11 mouse cellular contexts compared by ENCODE assay signal in the genomic region with DNA sequence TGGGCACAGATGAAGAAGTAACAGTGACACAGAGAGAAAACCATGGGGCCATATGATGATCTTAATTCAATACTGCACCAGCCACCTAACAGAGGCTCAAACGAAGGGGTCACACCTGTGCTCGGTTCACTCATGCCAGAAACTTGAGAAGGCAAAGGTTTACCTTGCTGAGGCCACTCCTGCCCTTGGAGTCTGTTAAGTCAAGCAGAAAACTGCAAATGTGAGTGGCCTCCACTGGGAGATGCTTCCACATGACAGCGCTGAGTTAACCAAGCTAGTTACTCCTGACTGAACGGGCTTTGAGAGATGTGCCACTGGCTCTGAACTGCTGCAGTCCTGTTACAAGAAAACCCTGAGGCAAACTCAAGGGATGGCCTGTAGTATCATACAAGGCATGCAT.
"Had no signal": no experiment of that assay in that cellular context is flagged by ENCODE, and none has a peak within 500 bp of the region (broad histone marks: within the 10 kb centered on the region; RNA-seq: fewer than 3 reads in every experiment).

No protein-coding gene starts in this region.

- H3K4me3 ChIP-seq: left cerebral cortex, adult 2 months; limb, embryonic 12.5 days; midbrain, embryonic 12.5 days; neural tube, embryonic 13.5 days had no signal

- H3K9me3 ChIP-seq: limb, embryonic 12.5 days; midbrain, embryonic 12.5 days; neural tube, embryonic 13.5 days had no signal

- H3K27ac ChIP-seq: left cerebral cortex, adult 2 months; limb, embryonic 12.5 days; liver, embryonic 14.5 days; midbrain, embryonic 12.5 days; neural tube, embryonic 13.5 days had no signal

- H3K4me2 ChIP-seq: limb, embryonic 12.5 days; midbrain, embryonic 12.5 days; neural tube, embryonic 13.5 days had no signal

- H3K36me3 ChIP-seq: limb, embryonic 12.5 days; midbrain, embryonic 12.5 days; neural tube, embryonic 13.5 days had no signal

- DNase-seq: lung, adult 18-20 months; right cerebral cortex, adult 18-20 months; thymus, adult 2 months; thymus, postnatal 25 days had no signal

- H3K27me3 ChIP-seq: limb, embryonic 12.5 days; midbrain, embryonic 12.5 days; neural tube, embryonic 13.5 days had no signal

- H3K9ac ChIP-seq: limb, embryonic 12.5 days; liver, embryonic 14.5 days; midbrain, embryonic 12.5 days; neural tube, embryonic 13.5 days had no signal

- ATAC-seq: intestine, embryonic 16.5 days; midbrain, embryonic 16.5 days had no signal

- H3K4me1 ChIP-seq: limb, embryonic 12.5 days; midbrain, embryonic 12.5 days had no signal
